Mouse (Mus musculus) right cerebral cortex, postnatal 4 days (tissue): ENCODE results near the gene Gm266.
"Not testable (repeated sequence)": the region's sequence is repeated elsewhere in the genome, so short reads cannot be mapped to it uniquely, and the experiment has no call there.

Experiments used
- DNase-seq: peaks from one replicate; pipeline ENCODE4 v3.0.0-alpha.2; 2022

Gm266 gene

GRCm38 (mm10) chr12:111485652-111486306 is at the start of gene Gm266:
Gene Gm266 (minus strand): TSS chr12:111485823.
- DNase-seq: peak; percentile 11

GRCm38 (mm10) chr12:111535281-111535680 is 49.7 kb upstream of the Gm266 start:
- DNase-seq: no peak

GRCm38 (mm10) chr12:111533096-111533794 is 47.6 kb upstream of the Gm266 start:
- DNase-seq: no peak

GRCm38 (mm10) chr12:111529192-111529591 is 43.6 kb upstream of the Gm266 start:
- no peak for DNase-seq

- no peak for DNase-seq
These were observed 42.1 kb upstream of the Gm266 start for GRCm38 (mm10) chr12:111527643-111528281.

GRCm38 (mm10) chr12:111524883-111525282 is 39.3 kb upstream of the Gm266 start:
- DNase-seq: no peak

GRCm38 (mm10) chr12:111524469-111524868 is 38.8 kb upstream of the Gm266 start:
- DNase-seq: no peak

GRCm38 (mm10) chr12:111520994-111521393 is 35.4 kb upstream of the Gm266 start:
- DNase-seq: no peak

GRCm38 (mm10) chr12:111519821-111520220 is 34.2 kb upstream of the Gm266 start:
- DNase-seq: no peak

- no peak for DNase-seq
These were observed 32.8 kb upstream of the Gm266 start for GRCm38 (mm10) chr12:111518391-111518790.

- no peak for DNase-seq
These were observed 32.3 kb upstream of the Gm266 start for GRCm38 (mm10) chr12:111517901-111518300.

- no peak for DNase-seq
These were observed 31.2 kb upstream of the Gm266 start for GRCm38 (mm10) chr12:111516826-111517225.

- no peak for DNase-seq
These were observed 30.3 kb upstream of the Gm266 start for GRCm38 (mm10) chr12:111515920-111516319.

GRCm38 (mm10) chr12:111514874-111515649 is 29.4 kb upstream of the Gm266 start:
- no peak for DNase-seq

GRCm38 (mm10) chr12:111514231-111514792 is 28.7 kb upstream of the Gm266 start:
- no peak for DNase-seq

- peak; percentile 22 for DNase-seq
These were observed 28.1 kb upstream of the Gm266 start for GRCm38 (mm10) chr12:111513673-111514072.

GRCm38 (mm10) chr12:111512572-111513063 is 27.0 kb upstream of the Gm266 start:
- DNase-seq: no peak

GRCm38 (mm10) chr12:111508438-111508837 is 22.8 kb upstream of the Gm266 start:
- not testable (repeated sequence) for DNase-seq

- no peak for DNase-seq
These were observed 22.3 kb upstream of the Gm266 start for GRCm38 (mm10) chr12:111507962-111508361.

GRCm38 (mm10) chr12:111507001-111507400 is 21.4 kb upstream of the Gm266 start:
- no peak for DNase-seq

- DNase-seq: peak; percentile 95
These were observed 19.3 kb upstream of the Gm266 start for GRCm38 (mm10) chr12:111504904-111505303.

GRCm38 (mm10) chr12:111503571-111503970 is 17.9 kb upstream of the Gm266 start:
- no peak for DNase-seq
